Mouse (Mus musculus): ENCODE measurements at regions not wholly inside any gene's neighbourhood (a gene's known extent, or its start where the extent isn't known, plus 50 kb on each side); places are given as distances from the start of the nearest gene placed in this dataset.

GRCm38 (mm10) chr10:8072463-8072862, 116.4 kb upstream of the Tab2 start:
- no peak for DNase-seq (ENCODE audit: low read depth, low spot score)

- DNase-seq (ENCODE audit: low read depth, low spot score) = no peak
Measured at GRCm38 (mm10) chr10:8071858-8072257, 115.8 kb upstream of the Tab2 start.

DNA sequence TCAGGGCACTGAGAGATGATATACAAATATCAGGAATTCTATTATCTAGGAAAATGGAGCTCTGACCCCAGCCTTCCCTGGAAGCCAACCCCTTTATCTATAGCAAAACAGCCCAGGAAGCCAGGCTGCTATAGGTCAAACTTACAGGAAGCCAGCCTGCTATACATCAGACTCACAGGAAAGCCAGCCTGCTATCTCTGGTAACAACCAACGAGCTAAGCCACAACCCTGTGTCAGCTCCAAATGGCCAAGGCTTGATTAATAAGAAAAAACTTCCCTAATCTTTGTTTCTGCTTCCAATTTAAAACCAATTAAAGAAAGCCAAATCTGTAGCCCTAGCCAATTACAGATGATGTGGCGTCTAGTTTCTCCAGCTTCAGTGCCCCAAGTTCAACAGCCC, 114.4 kb upstream of the Tab2 start:
- DNase-seq (ENCODE audit: low read depth, low spot score) = peak; percentile 16

DNA sequence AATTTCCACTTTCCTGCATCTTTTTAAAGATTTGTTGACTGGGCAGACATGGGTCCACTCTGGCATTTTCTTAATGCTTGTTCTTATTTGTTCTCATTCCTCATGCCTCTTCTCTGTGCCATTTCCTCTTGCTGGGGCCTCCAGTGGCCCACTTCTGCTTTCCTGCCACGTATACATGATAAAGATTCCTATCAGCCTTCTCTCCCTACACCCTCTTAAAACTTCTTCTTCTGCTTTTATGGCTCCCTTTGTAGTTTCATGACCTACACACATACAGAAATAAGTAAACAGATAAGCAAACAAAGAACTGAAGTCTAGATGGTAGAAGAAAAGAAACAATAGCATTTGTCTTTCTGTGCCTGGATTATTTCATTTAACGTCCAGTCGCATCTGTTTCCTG, 110.9 kb upstream of the Tab2 start:
- DNase-seq (ENCODE audit: low read depth, low spot score) = no peak

- no peak for DNase-seq (ENCODE audit: low read depth, low spot score)
Measured at GRCm38 (mm10) chr10:8065746-8066145, 109.7 kb upstream of the Tab2 start.

GRCm38 (mm10) chr10:8064281-8064680, 108.3 kb upstream of the Tab2 start:
- no peak for DNase-seq (ENCODE audit: low read depth, low spot score)

DNA sequence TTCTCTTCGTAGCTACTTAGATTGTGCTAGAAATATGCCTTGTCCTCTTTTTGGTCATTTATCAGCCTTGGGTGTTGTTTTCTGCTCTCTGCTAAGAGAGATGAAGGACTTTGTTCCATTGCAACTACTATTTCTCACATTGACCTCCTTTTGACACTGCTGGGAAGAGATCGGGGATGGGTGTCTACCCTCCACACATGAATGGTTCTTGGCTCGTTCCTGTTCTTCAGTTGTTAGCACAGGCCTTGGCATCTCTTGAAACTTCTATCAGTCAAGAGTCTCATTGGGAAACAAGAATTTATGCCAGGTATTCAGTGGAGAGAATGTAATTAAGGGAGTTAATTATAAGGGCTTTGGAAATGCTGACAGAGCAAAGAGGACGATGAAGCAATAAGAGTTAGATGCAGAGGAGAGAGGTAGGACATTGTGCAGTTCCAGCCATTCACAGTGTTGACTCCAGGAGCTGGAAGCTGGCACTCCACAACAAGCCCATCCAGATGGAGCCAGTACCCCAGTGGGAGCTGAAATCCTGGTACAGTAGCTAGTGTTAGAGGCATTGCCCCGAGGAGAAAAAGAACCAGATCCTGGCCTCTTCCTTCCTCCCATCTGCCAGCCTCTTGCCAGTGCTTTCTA, 107.5 kb upstream of the Tab2 start:
- DNase-seq (ENCODE audit: low read depth, low spot score) = no peak

- DNase-seq (ENCODE audit: low read depth, low spot score) = no peak
Measured at GRCm38 (mm10) chr10:8060987-8061386, 105.0 kb upstream of the Tab2 start.

- DNase-seq (ENCODE audit: low read depth, low spot score) = no peak
Measured at GRCm38 (mm10) chr10:8059769-8060168, 103.7 kb upstream of the Tab2 start.

GRCm38 (mm10) chr10:8057855-8058254, 101.8 kb upstream of the Tab2 start:
- no peak for DNase-seq (ENCODE audit: low read depth, low spot score)

GRCm38 (mm10) chr10:8055293-8055692, 99.3 kb upstream of the Tab2 start:
- DNase-seq (ENCODE audit: low read depth, low spot score) = no peak

GRCm38 (mm10) chr10:8043416-8044163, 87.6 kb upstream of the Tab2 start:
- DNase-seq (ENCODE audit: low read depth, low spot score) = no peak

DNA sequence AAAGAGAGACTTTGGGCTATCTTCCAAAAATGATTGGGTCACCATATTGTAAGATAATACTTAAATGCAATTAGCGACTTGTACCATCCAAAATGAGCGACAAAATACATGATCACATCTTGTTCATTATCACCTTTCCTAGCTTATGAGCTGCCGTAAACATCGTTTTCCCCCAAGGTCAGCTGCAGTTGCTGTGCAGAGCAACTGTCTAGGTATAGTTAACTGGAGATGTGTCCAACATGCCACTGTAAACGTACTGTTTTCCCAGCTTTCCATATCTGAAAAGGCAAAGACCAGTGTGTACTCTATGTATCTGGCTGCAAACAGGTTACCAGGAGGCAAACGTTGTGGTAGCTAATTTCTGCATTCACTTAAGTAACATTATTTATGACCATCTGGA, 86.3 kb upstream of the Tab2 start:
- DNase-seq (ENCODE audit: low read depth, low spot score) = no peak

GRCm38 (mm10) chr10:8041790-8042189, 85.8 kb upstream of the Tab2 start:
- DNase-seq (ENCODE audit: low read depth, low spot score) = no peak

GRCm38 (mm10) chr10:8037986-8038631, 82.1 kb upstream of the Tab2 start:
- no peak for DNase-seq (ENCODE audit: low read depth, low spot score)

DNA sequence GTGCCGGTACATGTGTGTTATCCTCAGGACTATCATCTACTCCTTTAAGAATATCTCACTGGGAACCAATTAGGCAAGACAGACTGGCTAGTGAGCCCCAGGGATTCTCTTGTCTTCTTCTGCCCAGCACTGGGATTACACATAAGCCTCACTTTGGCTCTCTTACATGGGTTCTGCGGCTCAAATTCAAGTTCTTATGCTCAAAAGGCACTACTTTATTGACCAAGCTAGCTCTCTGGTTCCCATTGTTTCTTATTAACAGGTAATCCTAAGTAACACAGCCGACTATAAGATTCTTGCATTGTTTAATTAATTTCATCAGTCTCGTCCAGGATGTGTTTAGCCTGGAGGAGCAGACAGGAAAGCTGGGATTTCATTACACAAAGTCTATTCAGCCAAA, 80.3 kb upstream of the Tab2 start:
- DNase-seq (ENCODE audit: low read depth, low spot score) = no peak

DNA sequence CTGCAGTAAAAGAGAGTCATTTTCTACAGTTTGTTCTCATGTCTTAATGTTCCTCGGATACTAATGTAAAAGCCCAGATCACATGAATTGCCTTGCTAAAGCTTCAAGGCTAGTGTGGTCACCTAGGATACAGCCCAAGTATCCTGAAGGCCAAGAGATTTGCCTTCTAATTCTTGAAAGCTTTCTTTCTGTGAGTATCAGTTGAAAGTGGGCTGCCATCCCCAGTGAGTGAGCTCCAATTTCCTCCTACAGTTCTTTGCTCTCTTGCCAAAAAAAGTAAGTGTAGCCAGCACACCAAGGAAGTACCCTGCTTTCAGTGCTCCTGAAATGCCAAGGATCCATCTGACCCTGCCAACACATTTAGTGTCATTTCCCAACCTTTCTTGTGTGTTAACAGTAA, 79.3 kb upstream of the Tab2 start:
- DNase-seq (ENCODE audit: low read depth, low spot score) = no peak

- DNase-seq (ENCODE audit: low read depth, low spot score) = no peak
Measured at GRCm38 (mm10) chr10:8032203-8032602, 76.2 kb upstream of the Tab2 start.

GRCm38 (mm10) chr10:8028840-8029239, 72.8 kb upstream of the Tab2 start:
- DNase-seq (ENCODE audit: low read depth, low spot score) = no peak

- DNase-seq (ENCODE audit: low read depth, low spot score) = no peak
Measured at GRCm38 (mm10) chr10:8027023-8027422, 71.0 kb upstream of the Tab2 start.

GRCm38 (mm10) chr10:8023741-8024140, 67.7 kb upstream of the Tab2 start:
- DNase-seq (ENCODE audit: low read depth, low spot score) = no peak

GRCm38 (mm10) chr10:8021971-8022370, 65.9 kb upstream of the Tab2 start:
- DNase-seq (ENCODE audit: low read depth, low spot score) = no peak

Measured in embryo, embryonic 11.5 days (tissue).